Mouse (Mus musculus): ENCODE results near the gene Galnt2. TPM values are rescaled to one million over a fixed set of nuclear protein-coding genes. Genes with fewer than 3 reads are reported as not detected.

The Galnt2 gene
- total and polyA plus RNA-seq, 2 experiments from 2014 or later = 30.3 to 35.4 TPM

DNA sequence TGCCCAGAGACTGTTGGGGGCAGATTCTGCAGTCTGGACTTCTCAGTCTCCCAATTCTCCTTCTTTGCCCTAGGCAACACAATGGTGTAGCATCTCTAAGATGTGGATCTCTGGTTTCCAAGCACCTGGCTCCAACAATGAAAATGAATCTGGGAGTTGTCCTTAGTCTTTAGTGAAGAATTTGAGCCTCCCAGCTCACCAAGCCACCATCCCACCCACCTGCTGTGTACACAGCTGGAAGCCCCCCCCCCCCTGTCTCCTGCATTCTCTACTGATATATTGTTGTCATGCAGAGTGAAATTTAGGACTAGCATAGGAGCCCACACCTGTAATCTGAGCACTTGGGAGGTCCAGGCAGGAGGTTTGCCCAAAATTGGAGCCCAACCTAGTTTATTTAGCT, 14.2 kb upstream of the Galnt2 start:
- Histone ChIP-seq H3K4me3 (ENCODE audit: low read depth, low read length) (no peak overlapping the region), H3K4me2 (ENCODE audit: low read depth, low read length) (no peak overlapping the region), H3K36me3 (replicated peaks; ENCODE audit: control insufficient read depth, insufficient read depth, low read length) (no peaks in the 10 kb centered on the region), H3K27me3 (ENCODE audit: control insufficient read depth, insufficient read depth, low read length) (no peaks in the 10 kb centered on the region), H3K9ac (replicated peaks; ENCODE audit: low read depth, low read length) (no peak overlapping the region), H3K27ac (ENCODE audit: low read depth) (no peak overlapping the region), H3K9me3 (replicated peaks; ENCODE audit: control insufficient read depth, low read length) (no peaks in the 10 kb centered on the region), H3K4me1 (ENCODE audit: control insufficient read depth, insufficient read depth) (0 out of 2 replicates have a peak, but pooled peaks cover 3% of the 10 kb centered on the region)
- ATAC-seq (ENCODE audit: insufficient read depth, low read depth) (no peak), DNase-seq (ENCODE audit: low spot score) (no peak)
- TF ChIP-seq CTCF (IDR thresholded peaks at IDR 0.05; ENCODE audit: low read depth) (no peak), EP300 (IDR thresholded peaks at IDR 0.05; ENCODE audit: low read depth) (no peak)

DNA sequence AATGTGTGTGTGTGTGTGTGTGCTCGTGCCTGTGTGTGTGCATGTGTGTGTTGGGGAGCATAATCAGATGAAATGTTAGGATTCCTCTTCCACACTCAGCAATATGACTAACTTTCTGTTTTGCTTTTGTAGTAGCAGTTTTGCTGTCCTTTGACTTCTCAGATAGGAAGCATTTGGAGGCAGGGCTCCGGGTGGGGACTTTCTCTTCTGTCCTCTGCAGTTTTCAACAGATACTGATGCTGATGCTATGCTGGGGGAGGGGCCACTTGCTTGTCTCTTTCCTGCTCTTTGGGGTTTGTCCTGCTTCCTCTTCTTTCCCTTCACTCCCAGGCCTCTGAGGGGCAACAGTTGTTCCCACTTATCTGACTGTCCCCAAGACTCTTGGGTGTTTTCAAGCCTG, 1.3 kb upstream of the Galnt2 start:
- H3K36me3 ChIP-seq (replicated peaks; ENCODE audit: control insufficient read depth, insufficient read depth, low read length) = no peaks in the 10 kb centered on the region
- no peak overlapping the region for H3K4me2 ChIP-seq (ENCODE audit: low read depth, low read length)
- 43% methylated on average over 2 of the region's 2 CpGs for WGBS
- H3K4me1 ChIP-seq (ENCODE audit: control insufficient read depth, insufficient read depth) = 0 out of 2 replicates have a peak, but pooled peaks cover 8% of the 10 kb centered on the region
- DNase-seq (ENCODE audit: low spot score) (no peak), ATAC-seq (ENCODE audit: insufficient read depth, low read depth) (no peak)
- H3K4me3 ChIP-seq (ENCODE audit: low read depth, low read length) = no peak overlapping the region
- peak overlapping the region; percentile 78 for H3K27ac ChIP-seq (ENCODE audit: low read depth)
- no peak overlapping the region for H3K9ac ChIP-seq (replicated peaks; ENCODE audit: low read depth, low read length)
- H3K27me3 ChIP-seq (ENCODE audit: control insufficient read depth, insufficient read depth, low read length) = no peaks in the 10 kb centered on the region
- no peaks in the 10 kb centered on the region for H3K9me3 ChIP-seq (replicated peaks; ENCODE audit: control insufficient read depth, low read length)
- no peak for TF ChIP-seq EP300 (IDR thresholded peaks at IDR 0.05; ENCODE audit: low read depth)
- no peak for TF ChIP-seq CTCF (IDR thresholded peaks at IDR 0.05; ENCODE audit: low read depth)

DNA sequence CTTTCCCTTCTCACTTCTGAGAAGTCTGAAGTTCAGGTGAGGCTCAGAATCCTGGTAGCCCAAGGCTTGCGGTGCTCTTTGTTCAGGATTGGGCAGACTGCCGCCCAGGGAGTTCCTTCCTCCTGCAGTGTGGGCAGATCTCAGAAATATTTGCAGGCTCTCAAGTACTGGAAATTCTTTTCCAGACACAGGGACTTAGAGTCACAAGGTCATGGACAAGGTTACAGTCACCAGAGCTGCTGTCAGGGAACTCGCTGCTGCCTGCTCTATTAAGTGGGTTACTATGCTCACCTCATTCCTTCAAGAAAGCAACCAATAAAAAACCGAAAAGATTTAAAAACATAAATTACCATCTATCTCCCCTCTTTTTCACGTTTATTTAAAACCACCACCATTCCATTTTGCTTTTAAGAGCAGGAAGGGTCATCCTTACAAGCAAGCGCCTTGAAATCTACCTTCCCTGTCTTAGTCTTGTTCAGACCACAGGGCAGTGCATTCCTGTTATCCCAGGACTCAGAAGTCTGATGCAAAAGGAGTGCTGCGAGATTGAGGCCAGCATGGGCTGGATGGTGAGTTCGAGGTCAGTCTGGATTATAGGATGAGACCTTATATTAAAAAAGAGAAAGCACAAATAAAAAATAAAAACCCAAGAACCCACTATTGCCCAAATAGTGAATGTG, 555 bp upstream of the Galnt2 start:
- no peaks in the 10 kb centered on the region for H3K9me3 ChIP-seq (replicated peaks; ENCODE audit: control insufficient read depth, low read length)
- TF ChIP-seq CTCF (IDR thresholded peaks at IDR 0.05; ENCODE audit: low read depth) = no peak
- TF ChIP-seq EP300 (IDR thresholded peaks at IDR 0.05; ENCODE audit: low read depth) = no peak
- 23% methylated on average over 8 of the region's 8 CpGs for WGBS

DNA sequence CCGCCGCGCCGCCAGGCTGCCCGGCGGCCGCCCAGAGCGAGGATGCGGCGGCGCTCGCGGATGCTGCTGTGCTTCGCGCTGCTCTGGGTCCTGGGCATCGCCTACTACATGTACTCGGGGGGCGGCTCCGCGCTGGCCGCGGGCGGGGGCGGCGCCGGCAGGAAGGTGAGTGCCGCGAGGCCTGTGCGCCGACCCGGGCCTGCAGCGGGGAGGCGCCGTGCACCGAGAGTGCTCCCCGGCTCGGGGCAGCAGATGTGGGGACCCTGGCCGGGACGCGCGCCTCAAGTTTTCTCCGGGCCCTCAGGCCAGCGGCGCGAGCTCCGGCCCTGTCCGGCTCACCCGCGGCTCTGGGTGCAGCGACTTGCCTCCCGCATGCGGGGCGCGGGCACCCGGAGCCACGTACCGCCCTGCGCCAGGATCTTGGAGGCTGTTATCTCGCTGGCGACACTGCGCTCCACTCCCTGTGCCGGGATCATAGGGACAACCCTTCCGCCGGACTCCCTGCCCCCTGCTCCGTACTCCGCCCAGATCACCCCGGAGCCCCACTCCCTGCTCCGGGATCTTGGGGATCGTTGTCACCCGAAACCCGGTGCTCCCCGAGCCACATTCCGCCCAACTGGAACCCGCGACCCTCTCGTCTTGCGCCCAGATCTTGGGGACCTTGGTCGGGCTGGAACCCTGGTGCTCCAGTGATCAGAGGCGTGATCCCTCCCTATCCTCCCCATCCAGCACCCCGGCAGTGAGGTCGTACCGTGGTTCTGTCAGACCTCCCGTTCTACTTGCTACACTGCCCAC, 491 bp downstream of the Galnt2 start:
- Histone ChIP-seq H3K36me3 (replicated peaks; ENCODE audit: control insufficient read depth, insufficient read depth, low read length) (no peaks in the 10 kb centered on the region), H3K4me1 (ENCODE audit: control insufficient read depth, insufficient read depth) (0 out of 2 replicates have a peak, but pooled peaks cover 8% of the 10 kb centered on the region), H3K9me3 (replicated peaks; ENCODE audit: control insufficient read depth, low read length) (no peaks in the 10 kb centered on the region), H3K27ac (ENCODE audit: low read depth) (peak overlapping the region; percentile 78), H3K4me2 (ENCODE audit: low read depth, low read length) (peak overlapping the region; percentile 95), H3K4me3 (ENCODE audit: low read depth, low read length) (peak overlapping the region; percentile 67), H3K9ac (replicated peaks; ENCODE audit: low read depth, low read length) (peak overlapping the region; percentile 66), H3K27me3 (ENCODE audit: control insufficient read depth, insufficient read depth, low read length) (no peaks in the 10 kb centered on the region)
- ATAC-seq (ENCODE audit: insufficient read depth, low read depth) (peak; percentile 72), DNase-seq (ENCODE audit: low spot score) (no peak)
- under 1% methylated on average over 48 of the region's 83 CpGs for WGBS
- no peak for TF ChIP-seq CTCF (IDR thresholded peaks at IDR 0.05; ENCODE audit: low read depth)
- no peak for TF ChIP-seq EP300 (IDR thresholded peaks at IDR 0.05; ENCODE audit: low read depth)

More for the DNA sequence above, 555 bp upstream of the Galnt2 start:
- peak; percentile 26; the same call in 1 of the 2 replicates for ATAC-seq (ENCODE audit: insufficient read depth, low read depth)
- H3K4me3 ChIP-seq (ENCODE audit: low read depth, low read length) = peak overlapping the region; percentile 67
- H3K27ac ChIP-seq (ENCODE audit: low read depth) = peak overlapping the region; percentile 78
- H3K36me3 ChIP-seq (replicated peaks; ENCODE audit: control insufficient read depth, insufficient read depth, low read length) = no peaks in the 10 kb centered on the region
- DNase-seq (ENCODE audit: low spot score) = peak; percentile 74
- H3K4me2 ChIP-seq (ENCODE audit: low read depth, low read length) = peak overlapping the region; percentile 95
- no peak overlapping the region for H3K9ac ChIP-seq (replicated peaks; ENCODE audit: low read depth, low read length)
- no peaks in the 10 kb centered on the region for H3K27me3 ChIP-seq (ENCODE audit: control insufficient read depth, insufficient read depth, low read length)
- H3K4me1 ChIP-seq (ENCODE audit: control insufficient read depth, insufficient read depth) = 0 out of 2 replicates have a peak, but pooled peaks cover 8% of the 10 kb centered on the region

GRCm38 (mm10) chr8:124232280-124232600, 1.0 kb downstream of the Galnt2 start:
- 8% methylated on average over 18 of the region's 18 CpGs for WGBS
- ATAC-seq (ENCODE audit: insufficient read depth, low read depth) (no peak), DNase-seq (ENCODE audit: low spot score) (no peak)
- Histone ChIP-seq H3K4me3 (ENCODE audit: low read depth, low read length) (peak overlapping the region; percentile 67), H3K27ac (ENCODE audit: low read depth) (peak overlapping the region; percentile 78; the same call in 1 of the 2 replicates), H3K36me3 (replicated peaks; ENCODE audit: control insufficient read depth, insufficient read depth, low read length) (no peaks in the 10 kb centered on the region), H3K4me2 (ENCODE audit: low read depth, low read length) (peak overlapping the region; percentile 95), H3K9ac (replicated peaks; ENCODE audit: low read depth, low read length) (peak overlapping the region; percentile 66), H3K9me3 (replicated peaks; ENCODE audit: control insufficient read depth, low read length) (no peaks in the 10 kb centered on the region), H3K27me3 (ENCODE audit: control insufficient read depth, insufficient read depth, low read length) (no peaks in the 10 kb centered on the region), H3K4me1 (ENCODE audit: control insufficient read depth, insufficient read depth) (0 out of 2 replicates have a peak, but pooled peaks cover 12% of the 10 kb centered on the region)
- TF ChIP-seq EP300 (IDR thresholded peaks at IDR 0.05; ENCODE audit: low read depth) (no peak), CTCF (IDR thresholded peaks at IDR 0.05; ENCODE audit: low read depth) (no peak)

Data from heart, postnatal 0 days (tissue).